Mouse (Mus musculus) midbrain, embryonic 13.5 days (tissue): ENCODE data around the gene Olfr1287. TPM values are rescaled to one million over a fixed set of nuclear protein-coding genes. Genes with fewer than 3 reads are reported as not detected.

ENCODE experiments used
- ATAC-seq: fragments of 200-750 bp; cut with Nextera tagmentation; 2 replicates; pipeline ENCODE4 v1.8.0; 2017; ENCODE audit warnings: mild to moderate bottlenecking, moderate TSS enrichment, moderate library complexity
- H3K27ac ChIP-seq: fragments of 300-500 bp; sonication (generic); 2 replicates; pipeline ENCODE4 v1.5.1; 2015; ENCODE audit warnings: inconsistent platforms, mild to moderate bottlenecking, moderate library complexity
- H3K27me3 ChIP-seq: fragments of 300-500 bp; sonication (generic); 2 replicates; pipeline ENCODE4 v1.6.1; 2015; ENCODE audit warnings: mild to moderate bottlenecking, inconsistent platforms
- H3K36me3 ChIP-seq: fragments of 300-500 bp; sonication (generic); 2 replicates; pipeline ENCODE4 v1.6.1; 2015; ENCODE audit warnings: mild to moderate bottlenecking, inconsistent platforms
- H3K4me1 ChIP-seq: fragments of 300-500 bp; sonication (generic); replicated peaks from 2 replicates; pipeline ENCODE4 v1.6.1; 2015; ENCODE audit warnings: inconsistent platforms
- H3K4me2 ChIP-seq: fragments of 300-500 bp; sonication (generic); replicated peaks from 2 replicates; pipeline ENCODE4 v1.6.1; 2015; ENCODE audit warnings: moderate library complexity, mild to moderate bottlenecking, inconsistent platforms
- H3K4me3 ChIP-seq: fragments of 300-500 bp; sonication (generic); replicated peaks from 2 replicates; pipeline ENCODE4 v1.5.1; 2015; ENCODE audit warnings: mild to moderate bottlenecking, inconsistent platforms
- H3K9ac ChIP-seq: fragments of 300-500 bp; sonication (generic); replicated peaks from 2 replicates; pipeline ENCODE4 v1.6.1; 2015; ENCODE audit warnings: mild to moderate bottlenecking, inconsistent platforms
- H3K9me3 ChIP-seq: fragments of 300-500 bp; sonication (generic); 2 replicates; pipeline ENCODE4 v1.6.1; 2016; ENCODE audit warnings: mild to moderate bottlenecking, inconsistent platforms
- WGBS: fragments of 180-500 bp; shearing (Covaris S2); methylation state at CpG from one replicate; pipeline ENCODE4 v1.1.7; 2015; 5-methylcytosine and 5-hydroxymethylcytosine counted together
- polyA plus RNA-seq: library from polyadenylated mRNA; unstranded; fragments of >200 nt; fragmentation: Nextera tagmentation; extraction: Ambion mirVana; gene quantifications from 2 replicates; pipeline ENCODE4 v1.2.1, GENCODE M21; 2015

Olfr1287 gene
- polyA plus RNA-seq: not detected in 2 replicates

DNA sequence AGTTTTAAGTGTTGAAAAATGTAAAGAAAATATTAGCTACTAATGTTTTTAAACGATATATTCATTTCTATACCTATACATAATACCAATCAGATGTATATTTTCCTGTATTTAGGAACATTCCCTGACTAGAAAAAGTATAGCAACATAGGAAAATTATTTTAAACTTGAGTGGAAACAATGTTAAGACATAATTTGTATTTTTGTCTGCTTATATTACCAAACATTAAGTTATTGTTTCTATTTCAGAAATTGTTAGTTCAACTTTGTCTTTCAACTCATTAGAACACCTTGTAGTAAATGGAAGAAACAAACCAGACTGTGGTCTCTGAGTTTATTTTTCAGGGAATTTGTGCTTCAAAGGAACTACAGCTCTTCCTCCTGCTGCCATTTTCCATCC, at the start of gene Olfr1287:
Gene Olfr1287 (plus strand): TSS at position 301 of the 400 bp plus-strand sequence.
- Histone ChIP-seq H3K36me3 (no peaks in the 10 kb centered on the region), H3K27me3 (no peaks in the 10 kb centered on the region), H3K27ac (no peak within 1 kb of the TSS), H3K4me3 (no peak within 1 kb of the TSS), H3K9me3 (no peaks in the 10 kb centered on the region), H3K9ac (no peak within 1 kb of the TSS), H3K4me1 (no peaks in the 10 kb centered on the region), H3K4me2 (no peak within 1 kb of the TSS)
- WGBS: 81% methylated on average over 1 of the region's 1 CpGs
- no peak for ATAC-seq

DNA sequence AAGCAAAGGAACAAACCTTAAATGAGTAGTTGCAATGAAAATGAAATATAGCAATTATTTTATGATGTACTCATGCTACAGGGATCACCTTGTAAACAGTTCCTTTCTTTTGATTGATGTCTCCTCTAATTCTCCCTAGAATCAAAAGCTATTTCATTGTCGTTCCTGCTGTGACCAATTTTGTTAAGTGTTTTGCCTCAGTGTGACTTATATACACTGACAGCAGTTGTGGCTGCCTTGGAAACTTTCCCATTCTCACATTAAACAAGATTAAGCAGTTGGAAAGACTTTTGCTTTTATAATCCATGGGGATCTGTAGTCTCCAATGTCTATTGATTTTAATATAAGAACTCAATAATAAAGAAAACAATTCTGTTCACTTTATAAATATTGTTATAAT, 26.0 kb upstream of the Olfr1287 start, which contains the start of gene Olfr1286:
Gene Olfr1286 (minus strand): TSS at position 185 of the 400 bp plus-strand sequence.
- Histone ChIP-seq H3K4me1 (no peaks in the 10 kb centered on the region), H3K4me3 (no peak within 1 kb of the TSS), H3K27ac (no peak within 1 kb of the TSS), H3K9ac (no peak within 1 kb of the TSS), H3K27me3 (no peaks in the 10 kb centered on the region), H3K4me2 (no peak within 1 kb of the TSS), H3K36me3 (no peaks in the 10 kb centered on the region), H3K9me3 (no peaks in the 10 kb centered on the region)
- 56% methylated on average over 1 of the region's 1 CpGs for WGBS
- ATAC-seq: no peak

DNA sequence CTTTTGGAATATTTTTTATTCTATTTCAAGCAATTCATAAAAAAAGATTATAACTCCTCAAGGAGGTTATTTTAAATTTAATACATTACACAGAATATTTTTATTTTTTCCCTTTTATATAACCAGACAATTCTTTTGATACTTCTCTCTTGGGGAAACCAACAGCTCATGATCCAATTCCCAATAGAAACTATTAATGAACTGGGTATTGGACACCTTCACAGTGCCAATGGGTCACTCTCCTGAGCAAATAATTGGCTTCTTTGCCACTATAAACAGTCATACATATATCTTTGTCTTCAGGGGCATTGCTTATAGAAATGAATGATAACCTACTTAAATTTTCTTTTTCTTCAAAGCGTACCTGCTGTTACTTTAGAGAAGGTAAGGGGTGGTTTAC, 24.9 kb downstream of the Olfr1287 start, which contains the start of gene Olfr1288:
Gene Olfr1288 (plus strand): TSS at position 301 of the 400 bp plus-strand sequence.
- Histone ChIP-seq H3K27me3 (no peaks in the 10 kb centered on the region), H3K4me2 (no peak within 1 kb of the TSS), H3K9ac (no peak within 1 kb of the TSS), H3K36me3 (no peaks in the 10 kb centered on the region), H3K9me3 (no peaks in the 10 kb centered on the region), H3K27ac (no peak within 1 kb of the TSS), H3K4me3 (no peak within 1 kb of the TSS), H3K4me1 (no peaks in the 10 kb centered on the region)
- ATAC-seq: no peak
- 93% methylated on average over 1 of the region's 1 CpGs for WGBS

DNA sequence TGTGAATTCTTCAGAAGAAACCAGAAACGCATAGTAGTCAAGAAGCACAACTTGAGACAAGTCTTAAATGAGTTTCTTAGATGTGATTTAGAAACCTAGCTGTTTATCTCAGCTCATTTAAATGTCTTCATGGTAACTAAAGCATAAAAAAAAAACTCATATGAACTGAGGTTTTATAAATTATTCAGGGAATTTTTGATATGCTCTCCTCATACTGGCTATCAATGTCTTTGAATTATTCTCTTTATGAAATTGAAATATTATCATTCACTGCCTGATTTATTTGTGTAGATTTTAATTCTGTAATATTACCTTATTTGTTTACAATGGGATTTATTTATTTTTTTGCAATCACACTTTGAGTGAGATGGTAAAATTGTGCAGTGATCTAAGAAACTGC, 31.6 kb downstream of the Olfr1287 start, which contains the start of gene Olfr1289:
Gene Olfr1289 (plus strand): TSS at position 301 of the 400 bp plus-strand sequence.
- Histone ChIP-seq H3K4me1 (no peaks in the 10 kb centered on the region), H3K27ac (no peak within 1 kb of the TSS), H3K9me3 (no peaks in the 10 kb centered on the region), H3K4me2 (no peak within 1 kb of the TSS), H3K4me3 (no peak within 1 kb of the TSS), H3K36me3 (no peaks in the 10 kb centered on the region), H3K27me3 (no peaks in the 10 kb centered on the region), H3K9ac (no peak within 1 kb of the TSS)
- no peak for ATAC-seq
- 71% methylated on average over 1 of the region's 1 CpGs for WGBS

DNA sequence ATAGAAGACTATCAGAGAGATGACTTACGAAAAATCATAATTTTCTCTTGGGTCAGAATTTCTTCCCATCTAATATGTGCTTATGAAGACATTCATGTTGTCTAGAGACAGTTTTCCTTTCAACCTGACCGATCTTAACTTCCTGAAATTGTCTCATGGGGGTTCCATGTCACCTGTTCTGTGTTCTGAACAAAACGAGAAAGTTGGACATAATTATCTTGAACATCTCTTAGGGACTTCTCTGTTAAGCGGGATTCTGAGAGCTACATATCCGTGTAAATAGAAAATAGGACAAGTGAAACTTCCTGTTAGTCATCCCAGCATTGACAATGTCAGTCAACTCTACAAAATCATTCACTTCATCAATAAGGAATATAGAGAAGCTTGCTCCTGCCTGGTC, 44.8 kb downstream of the Olfr1287 start, which contains the start of gene Olfr1290:
Gene Olfr1290 (minus strand): TSS at position 101 of the 400 bp plus-strand sequence.
- Histone ChIP-seq H3K9ac (no peak within 1 kb of the TSS), H3K36me3 (no peaks in the 10 kb centered on the region), H3K27ac (no peak within 1 kb of the TSS), H3K27me3 (no peaks in the 10 kb centered on the region), H3K9me3 (no peaks in the 10 kb centered on the region), H3K4me1 (no peaks in the 10 kb centered on the region), H3K4me3 (no peak within 1 kb of the TSS), H3K4me2 (no peak within 1 kb of the TSS)
- ATAC-seq: no peak
- WGBS: 90% methylated on average over 5 of the region's 5 CpGs

DNA sequence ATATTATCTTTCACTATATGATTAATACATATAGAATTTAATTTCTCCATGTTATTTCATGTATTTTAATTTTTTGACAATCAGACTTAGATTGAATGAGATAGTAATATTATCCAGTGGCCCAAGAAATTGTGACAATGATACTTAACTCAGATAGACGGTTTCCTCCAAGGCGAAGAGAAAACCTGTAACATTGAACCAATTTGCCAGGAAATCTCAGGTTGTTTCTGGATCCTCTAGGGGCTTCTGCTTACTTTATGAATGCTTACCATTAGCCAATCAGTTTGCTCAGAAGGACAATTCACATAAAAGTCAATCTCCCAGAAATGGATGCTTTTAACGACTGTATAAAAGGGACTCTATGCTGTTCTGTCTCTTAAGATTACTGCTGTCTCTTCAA, 47.9 kb downstream of the Olfr1287 start, which contains the start of gene Olfr1291-ps1:
Gene Olfr1291-ps1 (plus strand): TSS at position 301 of the 400 bp plus-strand sequence.
- no peak for ATAC-seq
- Histone ChIP-seq H3K9me3 (no peaks in the 10 kb centered on the region), H3K36me3 (no peaks in the 10 kb centered on the region), H3K27me3 (no peaks in the 10 kb centered on the region), H3K4me3 (no peak within 1 kb of the TSS), H3K27ac (no peak within 1 kb of the TSS), H3K4me2 (no peak within 1 kb of the TSS), H3K9ac (no peak within 1 kb of the TSS), H3K4me1 (no peaks in the 10 kb centered on the region)
- WGBS: 87% methylated on average over 3 of the region's 3 CpGs

Other genes starting within 250 kb of the Olfr1287 start
- gene 4930430A15Rik, start 219.5 kb upstream of the Olfr1287 start, polyA plus RNA-seq: not detected in 2 replicates
- not detected in 2 replicates for gene Olfr1275, start 213.9 kb upstream of the Olfr1287 start, polyA plus RNA-seq
- gene Olfr1276, start 194.6 kb upstream of the Olfr1287 start, polyA plus RNA-seq: not detected in 2 replicates
- gene Olfr1277, start 175.0 kb upstream of the Olfr1287 start, polyA plus RNA-seq: not detected in 2 replicates
- not detected in 2 replicates for gene Olfr1278, start 159.0 kb upstream of the Olfr1287 start, polyA plus RNA-seq
- not detected in 2 replicates for gene Olfr1279, start 148.5 kb upstream of the Olfr1287 start, polyA plus RNA-seq
- gene Olfr1280, start 135.1 kb upstream of the Olfr1287 start, polyA plus RNA-seq: not detected in 2 replicates
- not detected in 2 replicates for gene Olfr1281, start 122.6 kb upstream of the Olfr1287 start, polyA plus RNA-seq
- not detected in 2 replicates for gene Olfr1282, start 113.1 kb upstream of the Olfr1287 start, polyA plus RNA-seq
- not detected in 2 replicates for gene Olfr1283, start 82.4 kb upstream of the Olfr1287 start, polyA plus RNA-seq
- not detected in 2 replicates for gene Olfr1284, start 73.6 kb upstream of the Olfr1287 start, polyA plus RNA-seq
- not detected in 2 replicates for gene Olfr1286, start 26.0 kb upstream of the Olfr1287 start, polyA plus RNA-seq
- gene Olfr1288, start 25.0 kb downstream of the Olfr1287 start, polyA plus RNA-seq: not detected in 2 replicates
- not detected in 2 replicates for gene Olfr1289, start 31.7 kb downstream of the Olfr1287 start, polyA plus RNA-seq
- gene Olfr1290, start 44.7 kb downstream of the Olfr1287 start, polyA plus RNA-seq: not detected in 2 replicates
- gene Olfr1291-ps1, start 48.0 kb downstream of the Olfr1287 start, polyA plus RNA-seq: not detected in 2 replicates
- gene Olfr1293-ps, start 76.1 kb downstream of the Olfr1287 start, polyA plus RNA-seq: not detected in 2 replicates
- gene Olfr1294, start 91.1 kb downstream of the Olfr1287 start, polyA plus RNA-seq: not detected in 2 replicates
- gene Olfr1295, start 120.5 kb downstream of the Olfr1287 start, polyA plus RNA-seq: not detected in 2 replicates
- not detected in 2 replicates for gene Olfr1297, start 177.4 kb downstream of the Olfr1287 start, polyA plus RNA-seq
- not detected in 2 replicates for gene Olfr1298, start 200.1 kb downstream of the Olfr1287 start, polyA plus RNA-seq
- not detected in 2 replicates for gene Olfr1299, start 212.3 kb downstream of the Olfr1287 start, polyA plus RNA-seq